Mouse (Mus musculus): ENCODE results near the gene Figla. TPM values are rescaled to one million over a fixed set of nuclear protein-coding genes. Genes with fewer than 3 reads are reported as not detected.
A peak's percentile ranks its signal among the peaks of the same experiment; 100 is the strongest.
"Not testable (repeated sequence)": the region's sequence is repeated elsewhere in the genome, so short reads cannot be mapped to it uniquely, and the experiment has no call there.

Figla gene
- not detected for total RNA-seq (2021)
- long read RNA-seq, experiment 1 = 0 reads
- long read RNA-seq, experiment 2 = 0 reads

- no peak for DNase-seq (ENCODE audit: low spot score in 2 of 2)
Measured at GRCm38 (mm10) chr6:86015871-86016270, at the start of gene Figla. TSS of gene Figla (plus strand) at chr6:86016171.

GRCm38 (mm10) chr6:85966686-85967085 is 49.3 kb upstream of the Figla start:
- DNase-seq (ENCODE audit: low spot score in 2 of 2) = no peak

- DNase-seq (ENCODE audit: low spot score in 2 of 2) = no peak
Measured at GRCm38 (mm10) chr6:85969889-85970288, 46.1 kb upstream of the Figla start.

GRCm38 (mm10) chr6:85972699-85973098 is 43.3 kb upstream of the Figla start:
- no peak for DNase-seq (ENCODE audit: low spot score in 2 of 2)

GRCm38 (mm10) chr6:85973336-85973735 is 42.6 kb upstream of the Figla start:
- DNase-seq (ENCODE audit: low spot score in 2 of 2) = no peak

- DNase-seq (ENCODE audit: low spot score in 2 of 2) = no peak
Measured at GRCm38 (mm10) chr6:85974941-85975617, 40.9 kb upstream of the Figla start.

- DNase-seq (ENCODE audit: low spot score in 2 of 2) = no peak
Measured at GRCm38 (mm10) chr6:85975761-85976160, 40.2 kb upstream of the Figla start.

- DNase-seq (ENCODE audit: low spot score in 2 of 2) = no peak
Measured at GRCm38 (mm10) chr6:85976242-85976641, 39.7 kb upstream of the Figla start.

GRCm38 (mm10) chr6:85978736-85979135 is 37.2 kb upstream of the Figla start:
- not testable (repeated sequence) for DNase-seq (ENCODE audit: low spot score in 2 of 2)

GRCm38 (mm10) chr6:85984351-85984750 is 31.6 kb upstream of the Figla start:
- DNase-seq (ENCODE audit: low spot score in 2 of 2) = no peak

- not testable (repeated sequence) for DNase-seq (ENCODE audit: low spot score in 2 of 2)
Measured at GRCm38 (mm10) chr6:85989570-85989969, 26.4 kb upstream of the Figla start.

- DNase-seq (ENCODE audit: low spot score in 2 of 2) = not testable (repeated sequence)
Measured at GRCm38 (mm10) chr6:85990774-85991173, 25.2 kb upstream of the Figla start.

GRCm38 (mm10) chr6:86003405-86003925 is 12.5 kb upstream of the Figla start:
- DNase-seq (ENCODE audit: low spot score in 2 of 2) = no peak

GRCm38 (mm10) chr6:86004271-86005148 is 11.5 kb upstream of the Figla start:
- peak; percentile 73 to 76 for DNase-seq (ENCODE audit: low spot score in 2 of 2)

GRCm38 (mm10) chr6:86009980-86010379 is 6.0 kb upstream of the Figla start:
- DNase-seq (ENCODE audit: low spot score in 2 of 2) = peak; percentile 59 to 68

GRCm38 (mm10) chr6:86014812-86015211 is 1.2 kb upstream of the Figla start:
- not testable (repeated sequence) for DNase-seq (ENCODE audit: low spot score in 2 of 2)

GRCm38 (mm10) chr6:86016793-86017350 is 901 bp downstream of the Figla start:
- DNase-seq (ENCODE audit: low spot score in 2 of 2) = no peak

GRCm38 (mm10) chr6:86019415-86020237 is 3.7 kb downstream of the Figla start:
- no peak for DNase-seq (ENCODE audit: low spot score in 2 of 2)

- peak in 1 of 2 experiments; percentile 50 for DNase-seq (ENCODE audit: low spot score in 2 of 2)
Measured at GRCm38 (mm10) chr6:86020948-86021347, 5.0 kb downstream of the Figla start.

GRCm38 (mm10) chr6:86026632-86027292 is 10.8 kb downstream of the Figla start:
- DNase-seq (ENCODE audit: low spot score in 2 of 2) = peak; percentile 39 to 66

All from left cerebral cortex, adult 18-20 months (tissue).